Mouse (Mus musculus) right cerebral cortex, postnatal 14 days (tissue): ENCODE data around the gene 4930516K23Rik.

ENCODE experiments used
- DNase-seq: peaks from one replicate; pipeline ENCODE4 v3.0.0; 2022

Gene 4930516K23Rik

GRCm38 (mm10) chr7:104061345-104061744 is at the start of gene 4930516K23Rik:
Gene 4930516K23Rik (minus strand): TSS chr7:104061445.
- no peak for DNase-seq

- no peak for DNase-seq
Observed at GRCm38 (mm10) chr7:104104757-104104972, 43.4 kb upstream of the 4930516K23Rik start, which contains the start of gene Olfr646. Gene Olfr646 (plus strand): TSS chr7:104104873.

- DNase-seq: no peak
Observed at GRCm38 (mm10) chr7:104103913-104104756, 42.9 kb upstream of the 4930516K23Rik start.

- no peak for DNase-seq
Observed at GRCm38 (mm10) chr7:104085365-104085764, 24.1 kb upstream of the 4930516K23Rik start, which contains the start of gene Olfr645. Gene Olfr645 (minus strand): TSS chr7:104085465.

GRCm38 (mm10) chr7:104071769-104072168 is 10.5 kb upstream of the 4930516K23Rik start, which contains the start of gene Olfr644:
Gene Olfr644 (minus strand): TSS chr7:104071869.
- no peak for DNase-seq

GRCm38 (mm10) chr7:104059215-104059614 is 2.0 kb downstream of the 4930516K23Rik start:
- DNase-seq: no peak

- no peak for DNase-seq
Observed at GRCm38 (mm10) chr7:104052566-104052965, 8.7 kb downstream of the 4930516K23Rik start, which contains the start of gene Olfr642. Gene Olfr642 (minus strand): TSS chr7:104052666.

- DNase-seq: no peak
Observed at GRCm38 (mm10) chr7:104050745-104051144, 10.5 kb downstream of the 4930516K23Rik start.

- DNase-seq: no peak
Observed at GRCm38 (mm10) chr7:104035145-104035544, 26.1 kb downstream of the 4930516K23Rik start, which contains the start of gene Olfr641. Gene Olfr641 (plus strand): TSS chr7:104035445.

GRCm38 (mm10) chr7:104026978-104027377 is 34.3 kb downstream of the 4930516K23Rik start:
- DNase-seq: no peak

- no peak for DNase-seq
Observed at GRCm38 (mm10) chr7:104025473-104025872, 35.8 kb downstream of the 4930516K23Rik start, which contains the start of gene Olfr640. Gene Olfr640 (minus strand): TSS chr7:104025573.

- no peak for DNase-seq
Observed at GRCm38 (mm10) chr7:104021651-104022050, 39.6 kb downstream of the 4930516K23Rik start.

GRCm38 (mm10) chr7:104018953-104019352 is 42.3 kb downstream of the 4930516K23Rik start:
- DNase-seq: no peak

GRCm38 (mm10) chr7:104017203-104017602 is 44.0 kb downstream of the 4930516K23Rik start, which contains the start of gene Olfr639:
Gene Olfr639 (minus strand): TSS chr7:104017303.
- no peak for DNase-seq
